Mouse (Mus musculus) gastrocnemius, postnatal 4 days (tissue): Measurements from ENCODE around the gene Olfr937. TPM values are rescaled to one million over a fixed set of nuclear protein-coding genes. Genes with fewer than 3 reads are reported as not detected.

Experiments used
- DNase-seq, 2 experiments: peaks; one replicate each; pipeline ENCODE4 v3.0.0; 2021 to 2022; ENCODE audit warnings: low spot score in 2 of 2, mixed read lengths in 2 of 2
- long read RNA-seq, 2 experiments: library from polyadenylated mRNA; stranded (forward); transcript quantifications; one replicate each; pipeline ENCODE4 v2.0.0; 2021
- microRNA-seq: library from miRNA; unstranded; fragments of <30 nt; microRNA quantifications from one replicate; pipeline ENCODE4 v1.2.0, GENCODE M21; 2021
- total RNA-seq, 2 experiments: library from RNA; stranded (reverse); gene quantifications; 2 replicates each; pipeline ENCODE4 v1.2.3; 2021

Gene Olfr937
- not detected for total RNA-seq
- long read RNA-seq, experiment 1 = 0 reads
- long read RNA-seq, experiment 2 = 0 reads

GRCm38 (mm10) chr9:39064851-39065250 is at the start of gene Olfr937:
Olfr937 (minus strand) TSS chr9:39064951.
- no peak for DNase-seq

GRCm38 (mm10) chr9:39078787-39079186 is 14.0 kb upstream of the Olfr937 start, which contains the start of gene Olfr938:
Olfr938 (minus strand) TSS chr9:39078887.
- DNase-seq = no peak

GRCm38 (mm10) chr9:39023277-39023676 is 41.5 kb downstream of the Olfr937 start, which contains the start of gene Olfr146:
Olfr146 (minus strand) TSS chr9:39023377.
- no peak for DNase-seq

Small RNA genes within 50 kb of the gene (microRNA-seq; reads per million reads assigned to microRNA genes)
- gene Gm25032 (not detected), gene Gm25529 (not detected)

Other genes starting within 250 kb of the Olfr937 start
- not detected for gene Olfr923, start 238.4 kb downstream of the Olfr937 start, total RNA-seq
- not detected for gene Olfr924, start 220.5 kb downstream of the Olfr937 start, total RNA-seq
- not detected for gene Olfr26, start 209.9 kb downstream of the Olfr937 start, total RNA-seq
- not detected for gene Olfr926, start 187.8 kb downstream of the Olfr937 start, total RNA-seq
- not detected for gene Olfr930, start 135.1 kb downstream of the Olfr937 start, total RNA-seq
- not detected for gene Olfr933, start 92.6 kb downstream of the Olfr937 start, total RNA-seq
- not detected for gene Olfr934, start 76.6 kb downstream of the Olfr937 start, total RNA-seq
- not detected for gene Olfr935, start 65.3 kb downstream of the Olfr937 start, total RNA-seq
- not detected for gene Olfr146, start 41.6 kb downstream of the Olfr937 start, total RNA-seq
- gene Olfr938, start 13.9 kb upstream of the Olfr937 start, total RNA-seq = not detected
- not detected for gene Olfr27, start 63.2 kb upstream of the Olfr937 start, total RNA-seq
- gene Olfr943, start 101.4 kb upstream of the Olfr937 start, total RNA-seq = not detected
- gene Olfr944, start 137.0 kb upstream of the Olfr937 start, total RNA-seq = not detected
- not detected for gene Olfr1537, start 185.0 kb upstream of the Olfr937 start, total RNA-seq
- not detected for gene Olfr945, start 211.9 kb upstream of the Olfr937 start, total RNA-seq